Mouse (Mus musculus): ENCODE measurements around the gene Bcl11a.

Bcl11a gene

GRCm38 (mm10) chr11:24200310-24200709, 122.5 kb downstream of the Bcl11a start:
- no peak for DNase-seq (ENCODE audit: low spot score in 2 of 2)

GRCm38 (mm10) chr11:24201223-24201622, 123.4 kb downstream of the Bcl11a start:
- no peak for DNase-seq (ENCODE audit: low spot score in 2 of 2)

GRCm38 (mm10) chr11:24202641-24203361, 124.9 kb downstream of the Bcl11a start:
- no peak for DNase-seq (ENCODE audit: low spot score in 2 of 2)

GRCm38 (mm10) chr11:24203489-24203888, 125.6 kb downstream of the Bcl11a start:
- no peak for DNase-seq (ENCODE audit: low spot score in 2 of 2)

- no peak for DNase-seq (ENCODE audit: low spot score in 2 of 2)
Measured at GRCm38 (mm10) chr11:24208951-24209351, 131.1 kb downstream of the Bcl11a start.

GRCm38 (mm10) chr11:24214509-24215134, 136.8 kb downstream of the Bcl11a start:
- no peak for DNase-seq (ENCODE audit: low spot score in 2 of 2)

GRCm38 (mm10) chr11:24217741-24218333, 140.0 kb downstream of the Bcl11a start:
- no peak for DNase-seq (ENCODE audit: low spot score in 2 of 2)

- DNase-seq (ENCODE audit: low spot score in 2 of 2) = no peak
Measured at GRCm38 (mm10) chr11:24221601-24222307, 143.9 kb downstream of the Bcl11a start.

All from frontal cortex, postnatal 14 days (tissue).